Comparison of ENCODE assay signal across 9 mouse cellular contexts in genomic region chr3:58413671-58414070, GRCm38 (mm10). TPM values are rescaled to one million over a fixed set of nuclear protein-coding genes. Genes with fewer than 3 reads are reported as not detected.
DNase-seq lines count a peak whose midpoint lies in the region; ATAC-seq and TF ChIP-seq lines count a peak whose summit lies in the region.
"Had no signal": no experiment of that assay in that cellular context is flagged by ENCODE, and none has a peak within 500 bp of the region (broad histone marks: within the 10 kb centered on the region; RNA-seq: fewer than 3 reads in every experiment).

No protein-coding gene starts in this region.

- peak overlapping the region; percentile 98 for H3K4me2 ChIP-seq in liver, embryonic 11.5 days

- H3K27me3 ChIP-seq in erythroblast, embryonic 14.5 days (ENCODE audit: control insufficient read depth) = no peaks in the 10 kb centered on the region
- H3K27me3 ChIP-seq in liver, embryonic 11.5 days (replicated peaks; ENCODE audit: control insufficient read depth, insufficient read depth, low read length) = no peaks in the 10 kb centered on the region
- H3K27me3 ChIP-seq: Patski had no signal

- DNase-seq in 3134 (ENCODE audit: extremely low read depth, insufficient read length, low spot score) = peak; percentile 33
- no peak for DNase-seq in liver, embryonic 11.5 days (ENCODE audit: low spot score)
- no peak for DNase-seq in frontal cortex, postnatal 25 days (ENCODE audit: low spot score in 2 of 2)
- no peak for DNase-seq in adrenal gland, postnatal 14 days

- 28% methylated on average over 5 of the region's 5 CpGs for WGBS in liver, embryonic 11.5 days

- no peak for ATAC-seq in erythroblast, adult 5-6 weeks (replicated peaks; ENCODE audit: low FRiP score, poor library complexity, severe bottlenecking)
- no peak for ATAC-seq in liver, embryonic 11.5 days (replicated peaks; ENCODE audit: low FRiP score)
- ATAC-seq in activated CD4-positive, CD25-positive, alpha-beta regulatory T cell, adult 4 months = no peak

- peaks cover 9% of the 10 kb centered on the region for H3K36me3 ChIP-seq in erythroblast, embryonic 14.5 days (ENCODE audit: control insufficient read depth)
- no peaks in the 10 kb centered on the region; the same call in 1 of the 2 replicates for H3K36me3 ChIP-seq in liver, embryonic 11.5 days (ENCODE audit: control insufficient read depth, insufficient read depth, low read length)

- TF ChIP-seq POLR2A in embryonic fibroblast, embryonic 13.5 days (IDR thresholded peaks at IDR 0.05; ENCODE audit: low read depth, low read length) = peak; percentile 18; the same call in 1 of the 2 replicates

- peak overlapping the region; percentile 99 for H3K4me3 ChIP-seq in erythroblast, embryonic 14.5 days (replicated peaks)
- peak overlapping the region; percentile 65 for H3K4me3 ChIP-seq in embryonic fibroblast, embryonic 13.5 days (ENCODE audit: insufficient read depth, low read length)
- H3K4me3 ChIP-seq in liver, embryonic 11.5 days (ENCODE audit: low read depth, low read length) = peak overlapping the region; percentile 98

- H3K9ac ChIP-seq in liver, embryonic 11.5 days (ENCODE audit: low read depth, low read length) = peak overlapping the region; percentile 60; the same call in 1 of the 2 replicates

- no peak for TF ChIP-seq CTCF in embryonic fibroblast, embryonic 13.5 days (IDR thresholded peaks at IDR 0.05; ENCODE audit: borderline replicate concordance, insufficient read depth, low read length)

- no peaks in the 10 kb centered on the region for H3K9me3 ChIP-seq in erythroblast, embryonic 14.5 days (ENCODE audit: control insufficient read depth, low read length)
- no peaks in the 10 kb centered on the region for H3K9me3 ChIP-seq in liver, embryonic 11.5 days (ENCODE audit: control insufficient read depth, low read length)

- H3K4me1 ChIP-seq in erythroblast, embryonic 14.5 days (ENCODE audit: control insufficient read depth) = peaks cover 30% of the 10 kb centered on the region
- H3K4me1 ChIP-seq in embryonic fibroblast, embryonic 13.5 days (ENCODE audit: control insufficient read depth, insufficient read depth, low read length) = peaks cover 2% of the 10 kb centered on the region; the same call in 1 of the 2 replicates
- peaks cover 4% of the 10 kb centered on the region; the same call in 1 of the 2 replicates for H3K4me1 ChIP-seq in liver, embryonic 11.5 days (replicated peaks; ENCODE audit: control insufficient read depth, insufficient read depth, low read length)

- H3K27ac ChIP-seq in embryonic fibroblast, embryonic 13.5 days (ENCODE audit: insufficient read depth, low read length) = peak overlapping the region; percentile 96
- 0 out of 2 replicates have a peak overlapping the region, but pooled peaks have one; percentile 11 for H3K27ac ChIP-seq in liver, embryonic 11.5 days (ENCODE audit: low read depth, low read length)

RNA-seq across cellular contexts. Expression of gene Tsc22d2, which starts 0.8 kb away (rescaled TPM):
- 1.3 and 1.8 TPM in 2 replicates for polyA plus RNA-seq in erythroblast, embryonic 14.5 days (2012)
- total RNA-seq in erythroblast, adult 5-6 weeks (2015; ENCODE audit: low replicate concordance) = 7.7 and 9.8 TPM in 2 replicates
- total RNA-seq in erythroblast, adult 5-6 weeks (2017; ENCODE audit: low replicate concordance) = 12.1 and 16.5 TPM in 2 replicates
- 94.4 and 114 TPM in 2 replicates for polyA plus RNA-seq in embryonic fibroblast, embryonic 13.5 days (2011; ENCODE audit: insufficient read length, low read depth, missing spikeins)
- polyA plus RNA-seq in liver, embryonic 11.5 days (2014; fragmentation: Nextera tagmentation; extraction: Ambion mirVana) = 10.6 and 10.7 TPM in 2 replicates
- 10 to 100 TPM in 1 of 2 experiments, 1 to 10 TPM in 1; 7.4 to 15.1 TPM for polyA plus RNA-seq in activated CD4-positive, CD25-positive, alpha-beta regulatory T cell, adult 4 months (2017; shearing (Covaris generic))
- total RNA-seq in adrenal gland, postnatal 14 days (2021) = 33.3 and 35.2 TPM in 2 replicates
